Mouse (Mus musculus): ENCODE measurements at regions not wholly inside any gene's neighbourhood (a gene's known extent, or its start where the extent isn't known, plus 50 kb on each side); places are given as distances from the start of the nearest gene placed in this dataset.
A peak's percentile ranks its signal among the peaks of the same experiment; 100 is the strongest.

- Histone ChIP-seq H3K27ac (ENCODE audit: insufficient read depth, low read length) (no peak overlapping the region), H3K4me1 (ENCODE audit: control insufficient read depth, insufficient read depth, low read length) (peaks cover 3% of the 10 kb centered on the region), H3K4me3 (ENCODE audit: insufficient read depth, low read length) (no peak overlapping the region)
- no peak for TF ChIP-seq POLR2A (IDR thresholded peaks at IDR 0.05; ENCODE audit: low read depth, low read length)
These were observed 150.9 kb upstream of the Trib2 start for GRCm38 (mm10) chr12:15967550-15968102.

DNA sequence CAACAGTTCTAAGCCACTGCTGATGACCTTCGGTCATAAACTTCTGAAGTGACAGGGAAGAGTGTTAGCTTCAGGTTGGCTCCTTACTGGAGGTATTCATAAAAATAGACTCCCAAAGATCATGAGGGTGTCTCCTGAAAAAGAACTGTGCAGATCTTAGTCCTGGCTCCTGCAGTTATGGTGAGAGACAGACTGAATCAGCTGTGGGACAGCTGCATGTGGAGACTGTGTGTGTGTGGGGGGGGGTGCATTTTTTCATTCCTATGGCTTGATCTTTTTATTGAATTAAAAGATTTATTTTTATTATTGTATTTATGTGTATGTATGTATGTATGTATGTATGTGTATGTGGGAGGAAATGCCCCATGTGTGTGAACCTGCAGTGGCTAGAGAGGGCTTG is 149.9 kb upstream of the Trib2 start:
- H3K4me3 ChIP-seq (ENCODE audit: insufficient read depth, low read length): no peak overlapping the region
- peaks cover 3% of the 10 kb centered on the region for H3K4me1 ChIP-seq (ENCODE audit: control insufficient read depth, insufficient read depth, low read length)
- no peak overlapping the region for H3K27ac ChIP-seq (ENCODE audit: insufficient read depth, low read length)
- TF ChIP-seq POLR2A (IDR thresholded peaks at IDR 0.05; ENCODE audit: low read depth, low read length): no peak
- TF ChIP-seq CTCF (IDR thresholded peaks at IDR 0.05; ENCODE audit: borderline replicate concordance, insufficient read depth, low read length): no peak

GRCm38 (mm10) chr12:15965921-15966320 is 149.2 kb upstream of the Trib2 start:
- no peak for TF ChIP-seq POLR2A (IDR thresholded peaks at IDR 0.05; ENCODE audit: low read depth, low read length)
- no peak for TF ChIP-seq CTCF (IDR thresholded peaks at IDR 0.05; ENCODE audit: borderline replicate concordance, insufficient read depth, low read length)
- H3K4me1 ChIP-seq (ENCODE audit: control insufficient read depth, insufficient read depth, low read length): peaks cover 3% of the 10 kb centered on the region
- no peak overlapping the region for H3K27ac ChIP-seq (ENCODE audit: insufficient read depth, low read length)
- no peak overlapping the region for H3K4me3 ChIP-seq (ENCODE audit: insufficient read depth, low read length)

GRCm38 (mm10) chr12:15964073-15964472 is 147.4 kb upstream of the Trib2 start:
- TF ChIP-seq POLR2A (IDR thresholded peaks at IDR 0.05; ENCODE audit: low read depth, low read length) (no peak), CTCF (IDR thresholded peaks at IDR 0.05; ENCODE audit: borderline replicate concordance, insufficient read depth, low read length) (no peak)
- no peak overlapping the region for H3K4me3 ChIP-seq (ENCODE audit: insufficient read depth, low read length)
- no peaks in the 10 kb centered on the region for H3K4me1 ChIP-seq (ENCODE audit: control insufficient read depth, insufficient read depth, low read length)
- H3K27ac ChIP-seq (ENCODE audit: insufficient read depth, low read length): no peak overlapping the region

GRCm38 (mm10) chr12:15961834-15962233 is 145.1 kb upstream of the Trib2 start:
- no peak overlapping the region for H3K27ac ChIP-seq (ENCODE audit: insufficient read depth, low read length)
- no peaks in the 10 kb centered on the region for H3K4me1 ChIP-seq (ENCODE audit: control insufficient read depth, insufficient read depth, low read length)
- no peak overlapping the region for H3K4me3 ChIP-seq (ENCODE audit: insufficient read depth, low read length)
- TF ChIP-seq CTCF (IDR thresholded peaks at IDR 0.05; ENCODE audit: borderline replicate concordance, insufficient read depth, low read length) (no peak), POLR2A (IDR thresholded peaks at IDR 0.05; ENCODE audit: low read depth, low read length) (no peak)

- H3K4me3 ChIP-seq (ENCODE audit: insufficient read depth, low read length): no peak overlapping the region
- no peak overlapping the region for H3K27ac ChIP-seq (ENCODE audit: insufficient read depth, low read length)
- H3K4me1 ChIP-seq (ENCODE audit: control insufficient read depth, insufficient read depth, low read length): no peaks in the 10 kb centered on the region
- TF ChIP-seq CTCF (IDR thresholded peaks at IDR 0.05; ENCODE audit: borderline replicate concordance, insufficient read depth, low read length) (no peak), POLR2A (IDR thresholded peaks at IDR 0.05; ENCODE audit: low read depth, low read length) (no peak)
These were observed 120.9 kb upstream of the Trib2 start for GRCm38 (mm10) chr12:15937443-15938237.

- H3K4me3 ChIP-seq (ENCODE audit: insufficient read depth, low read length): no peak overlapping the region
- peaks cover 2% of the 10 kb centered on the region; the same call in 1 of the 2 replicates for H3K4me1 ChIP-seq (ENCODE audit: control insufficient read depth, insufficient read depth, low read length)
- TF ChIP-seq CTCF (IDR thresholded peaks at IDR 0.05; ENCODE audit: borderline replicate concordance, insufficient read depth, low read length) (no peak), POLR2A (IDR thresholded peaks at IDR 0.05; ENCODE audit: low read depth, low read length) (no peak)
- no peak overlapping the region for H3K27ac ChIP-seq (ENCODE audit: insufficient read depth, low read length)
These were observed 115.3 kb upstream of the Trib2 start for GRCm38 (mm10) chr12:15932067-15932466.

- Histone ChIP-seq H3K4me1 (ENCODE audit: control insufficient read depth, insufficient read depth, low read length) (peaks cover 2% of the 10 kb centered on the region; the same call in 1 of the 2 replicates), H3K27ac (ENCODE audit: insufficient read depth, low read length) (no peak overlapping the region)
- no peak for TF ChIP-seq POLR2A (IDR thresholded peaks at IDR 0.05; ENCODE audit: low read depth, low read length)
- TF ChIP-seq CTCF (IDR thresholded peaks at IDR 0.05; ENCODE audit: borderline replicate concordance, insufficient read depth, low read length): no peak
These were observed 114.8 kb upstream of the Trib2 start for GRCm38 (mm10) chr12:15931535-15931934.

GRCm38 (mm10) chr12:15930155-15930554 is 113.4 kb upstream of the Trib2 start:
- Histone ChIP-seq H3K4me3 (ENCODE audit: insufficient read depth, low read length) (no peak overlapping the region), H3K4me1 (ENCODE audit: control insufficient read depth, insufficient read depth, low read length) (peaks cover 2% of the 10 kb centered on the region; the same call in 1 of the 2 replicates), H3K27ac (ENCODE audit: insufficient read depth, low read length) (no peak overlapping the region)
- TF ChIP-seq CTCF (IDR thresholded peaks at IDR 0.05; ENCODE audit: borderline replicate concordance, insufficient read depth, low read length): no peak
- TF ChIP-seq POLR2A (IDR thresholded peaks at IDR 0.05; ENCODE audit: low read depth, low read length): no peak

More at GRCm38 (mm10) chr12:15931535-15931934, 114.8 kb upstream of the Trib2 start:
- no peak overlapping the region for H3K4me3 ChIP-seq (ENCODE audit: insufficient read depth, low read length)

- H3K27ac ChIP-seq (ENCODE audit: insufficient read depth, low read length): peak overlapping the region; percentile 70; the same call in 1 of the 2 replicates
- TF ChIP-seq POLR2A (IDR thresholded peaks at IDR 0.05; ENCODE audit: low read depth, low read length) (no peak), CTCF (IDR thresholded peaks at IDR 0.05; ENCODE audit: borderline replicate concordance, insufficient read depth, low read length) (no peak)
- H3K4me1 ChIP-seq (ENCODE audit: control insufficient read depth, insufficient read depth, low read length): peaks cover 2% of the 10 kb centered on the region; the same call in 1 of the 2 replicates
- H3K4me3 ChIP-seq (ENCODE audit: insufficient read depth, low read length): no peak overlapping the region
These were observed 112.8 kb upstream of the Trib2 start for GRCm38 (mm10) chr12:15929541-15929940.
